Mouse (Mus musculus) CH12.LX (cell line): ENCODE data around the gene Thumpd3. TPM values are rescaled to one million over a fixed set of nuclear protein-coding genes. Genes with fewer than 3 reads are reported as not detected.

Experiments
- DNase-seq: peaks from one replicate; pipeline ENCODE4 v3.0.0-alpha.2; 2013; ENCODE audit errors: extremely low read depth
- H3K27ac ChIP-seq: 2 replicates; pipeline ENCODE4 v1.5.1; 2012; ENCODE audit warnings: low read depth, mild to moderate bottlenecking, control low read depth, moderate library complexity; ENCODE audit not compliant: insufficient read depth
- H3K27me3 ChIP-seq: replicated peaks from 2 replicates; pipeline ENCODE3; 2012; ENCODE audit warnings: inconsistent platforms
- H3K36me3 ChIP-seq, 2 experiments: replicated peaks in 1 of 2; 2 replicates each; pipeline versions ENCODE3 to v1.6.1; 2012; ENCODE audit warnings: inconsistent platforms in 1 of 2, low read length in 1 of 2, mild to moderate bottlenecking in 1 of 2, mixed read lengths in 1 of 2, moderate library complexity in 1 of 2; ENCODE audit not compliant: control insufficient read depth in 1 of 2, insufficient read depth in 1 of 2
- H3K4me1 ChIP-seq, 2 experiments: 2 replicates each; pipeline ENCODE4 v1.6.1; 2012; ENCODE audit warnings: inconsistent platforms in 1 of 2, moderate library complexity in 1 of 2; ENCODE audit not compliant: insufficient read depth in 2 of 2, control insufficient read depth in 1 of 2
- H3K4me2 ChIP-seq: 2 replicates; pipeline ENCODE4 v1.6.1; 2012; ENCODE audit warnings: low read depth, mild to moderate bottlenecking, control low read depth; ENCODE audit not compliant: poor library complexity, insufficient read depth, severe bottlenecking
- H3K4me3 ChIP-seq, 3 experiments: fragments of 150-350 bp in 1 of 3; sonication (generic) in 1 of 3; replicated peaks in 1 of 3; 2 replicates each; pipeline versions ENCODE3 to v1.5.1; 2011 to 2012; ENCODE audit warnings: low read depth in 2 of 3, low read length in 2 of 3, mild to moderate bottlenecking in 2 of 3, moderate library complexity in 2 of 3, control low read depth in 1 of 3, improper control_type of control experiment in 1 of 3, inconsistent platforms in 1 of 3, mixed read lengths in 1 of 3; ENCODE audit not compliant: poor library complexity in 1 of 3
- H3K79me2 ChIP-seq: replicated peaks from 2 replicates; pipeline ENCODE4 v1.6.1; 2012; ENCODE audit warnings: mild to moderate bottlenecking, moderate library complexity; ENCODE audit not compliant: control insufficient read depth, poor library complexity, insufficient read depth, severe bottlenecking; ENCODE audit errors: extremely low read depth
- H3K9ac ChIP-seq: 2 replicates; pipeline ENCODE4 v1.6.1; 2012; ENCODE audit warnings: low read depth, mild to moderate bottlenecking, control low read depth, moderate library complexity; ENCODE audit not compliant: insufficient read depth
- H3K9me3 ChIP-seq: replicated peaks from 2 replicates; pipeline ENCODE3; 2012; ENCODE audit warnings: low read length, inconsistent platforms, mixed read lengths
- BHLHE40 ChIP-seq: IDR thresholded peaks from 2 replicates; pipeline ENCODE4 v1.6.1; 2011; ENCODE audit warnings: mild to moderate bottlenecking, low read depth, low read length, improper control_type of control experiment
- CHD1 ChIP-seq: IDR thresholded peaks from 2 replicates; pipeline ENCODE4 v1.6.1; 2012; ENCODE audit warnings: low read depth, low read length, improper control_type of control experiment, inconsistent platforms
- CHD2 ChIP-seq: IDR thresholded peaks from 2 replicates; pipeline ENCODE4 v1.6.1; 2011; ENCODE audit warnings: low read length, improper control_type of control experiment
- CTCF ChIP-seq, 2 experiments: IDR thresholded peaks in 1 of 2; conservative IDR thresholded peaks in 1 of 2; 2 replicates each; pipeline ENCODE4 v1.5.1; 2011 to 2012; ENCODE audit warnings: low read depth in 2 of 2, low read length in 2 of 2, improper control_type of control experiment in 1 of 2, inconsistent platforms in 1 of 2, mild to moderate bottlenecking in 1 of 2, moderate library complexity in 1 of 2
- E2F4 ChIP-seq: IDR thresholded peaks from 2 replicates; pipeline ENCODE4 v1.6.1; 2011; ENCODE audit warnings: low read depth, low read length, improper control_type of control experiment; ENCODE audit not compliant: insufficient replicate concordance
- ELF1 ChIP-seq: IDR thresholded peaks from 2 replicates; pipeline ENCODE4 v1.6.1; 2014; ENCODE audit warnings: low read depth, mild to moderate bottlenecking, inconsistent platforms, low read length, improper control_type of control experiment
- EP300 ChIP-seq: IDR thresholded peaks from 2 replicates; pipeline ENCODE4 v1.6.1; 2011; ENCODE audit warnings: low read length, improper control_type of control experiment
- ETS1 ChIP-seq: conservative IDR thresholded peaks from 2 replicates; pipeline ENCODE4 v1.6.1; 2012; ENCODE audit warnings: low read depth, mild to moderate bottlenecking, inconsistent platforms, low read length, improper control_type of control experiment, moderate library complexity
- GABPA ChIP-seq: IDR thresholded peaks from 2 replicates; pipeline ENCODE4 v1.6.1; 2012; ENCODE audit warnings: low read depth, low read length, improper control_type of control experiment, inconsistent platforms; ENCODE audit not compliant: insufficient replicate concordance
- HCFC1 ChIP-seq: IDR thresholded peaks from 2 replicates; pipeline ENCODE4 v1.6.1; 2012; ENCODE audit warnings: low read depth, mild to moderate bottlenecking, inconsistent platforms, low read length, improper control_type of control experiment
- IRF4 ChIP-seq: IDR thresholded peaks from 2 replicates; pipeline ENCODE4 v1.6.1; 2014; ENCODE audit warnings: low read depth, mild to moderate bottlenecking, inconsistent platforms, low read length, improper control_type of control experiment
- JUND ChIP-seq: conservative IDR thresholded peaks from 2 replicates; pipeline ENCODE4 v1.6.1; 2011; ENCODE audit warnings: low read depth, low read length, improper control_type of control experiment
- KAT2A ChIP-seq: IDR thresholded peaks from 2 replicates; pipeline ENCODE4 v1.6.1; 2012; ENCODE audit warnings: low read length, improper control_type of control experiment, inconsistent platforms; ENCODE audit not compliant: insufficient replicate concordance
- MAFK ChIP-seq: IDR thresholded peaks from 2 replicates; pipeline ENCODE4 v1.6.1; 2011; ENCODE audit warnings: low read length, improper control_type of control experiment; ENCODE audit not compliant: insufficient replicate concordance
- MAX ChIP-seq: IDR thresholded peaks from 2 replicates; pipeline ENCODE4 v1.6.1; 2011; ENCODE audit warnings: low read length, improper control_type of control experiment
- MAZ ChIP-seq: IDR thresholded peaks from 2 replicates; pipeline ENCODE4 v1.6.1; 2012; ENCODE audit warnings: low read depth, mild to moderate bottlenecking, inconsistent platforms, low read length, improper control_type of control experiment, moderate library complexity
- MEF2A ChIP-seq: IDR thresholded peaks from 2 replicates; pipeline ENCODE4 v1.6.1; 2014; ENCODE audit warnings: low read depth, mild to moderate bottlenecking, inconsistent platforms, low read length, improper control_type of control experiment, borderline replicate concordance
- MXI1 ChIP-seq: IDR thresholded peaks from 2 replicates; pipeline ENCODE4 v1.6.1; 2011; ENCODE audit warnings: mild to moderate bottlenecking, low read depth, low read length, improper control_type of control experiment
- MYC ChIP-seq: IDR thresholded peaks from 2 replicates; pipeline ENCODE4 v1.6.1; 2011; ENCODE audit warnings: low read depth, mild to moderate bottlenecking, improper control_type of control experiment, low read length
- NELFE ChIP-seq: IDR thresholded peaks from 2 replicates; pipeline ENCODE4 v1.6.1; 2011; ENCODE audit warnings: low read depth, low read length, improper control_type of control experiment
- NRF1 ChIP-seq: IDR thresholded peaks from 2 replicates; pipeline ENCODE4 v1.6.1; 2014; ENCODE audit warnings: low read depth, mild to moderate bottlenecking, inconsistent platforms, low read length, improper control_type of control experiment, moderate library complexity
- PAX5 ChIP-seq: IDR thresholded peaks from 2 replicates; pipeline ENCODE4 v1.6.1; 2012; ENCODE audit warnings: low read length, inconsistent platforms, mixed read lengths
- POLR2A ChIP-seq: IDR thresholded peaks from 2 replicates; pipeline ENCODE4 v1.6.1; 2011; ENCODE audit warnings: low read depth, mild to moderate bottlenecking, improper control_type of control experiment, low read length
- POLR2AphosphoS2 ChIP-seq: IDR thresholded peaks from 2 replicates; pipeline ENCODE4 v1.6.1; 2011; ENCODE audit warnings: low read depth, low read length, improper control_type of control experiment
- RAD21 ChIP-seq: IDR thresholded peaks from 2 replicates; pipeline ENCODE4 v1.6.1; 2011; ENCODE audit warnings: low read depth, mild to moderate bottlenecking, low read length, improper control_type of control experiment, moderate library complexity
- RCOR1 ChIP-seq: conservative IDR thresholded peaks from 2 replicates; pipeline ENCODE4 v1.6.1; 2012; ENCODE audit warnings: low read depth, mild to moderate bottlenecking, inconsistent platforms, low read length, improper control_type of control experiment
- SIN3A ChIP-seq: IDR thresholded peaks from 2 replicates; pipeline ENCODE4 v1.6.1; 2012; ENCODE audit warnings: low read length, improper control_type of control experiment, inconsistent platforms
- SMC3 ChIP-seq: IDR thresholded peaks from 2 replicates; pipeline ENCODE4 v1.6.1; 2011; ENCODE audit warnings: low read depth, low read length, improper control_type of control experiment
- TBP ChIP-seq: conservative IDR thresholded peaks from 2 replicates; pipeline ENCODE4 v1.6.1; 2011; ENCODE audit warnings: low read depth, low read length, improper control_type of control experiment
- TCF12 ChIP-seq: IDR thresholded peaks from 2 replicates; pipeline ENCODE4 v1.6.1; 2014; ENCODE audit warnings: low read depth, mild to moderate bottlenecking, inconsistent platforms, low read length, improper control_type of control experiment
- UBTF ChIP-seq: IDR thresholded peaks from 2 replicates; pipeline ENCODE4 v1.6.1; 2012; ENCODE audit warnings: low read depth, mild to moderate bottlenecking, inconsistent platforms, low read length, improper control_type of control experiment, moderate library complexity
- USF1 ChIP-seq: IDR thresholded peaks from 2 replicates; pipeline ENCODE4 v1.6.1; 2014; ENCODE audit warnings: low read depth, mild to moderate bottlenecking, inconsistent platforms, low read length, improper control_type of control experiment
- USF2 ChIP-seq: conservative IDR thresholded peaks from 2 replicates; pipeline ENCODE4 v1.6.1; 2011; ENCODE audit warnings: low read depth, low read length, improper control_type of control experiment
- ZC3H11A ChIP-seq: IDR thresholded peaks from 2 replicates; pipeline ENCODE4 v1.6.1; 2012; ENCODE audit warnings: low read depth, mild to moderate bottlenecking, inconsistent platforms, low read length, improper control_type of control experiment
- ZKSCAN1 ChIP-seq: IDR thresholded peaks from 2 replicates; pipeline ENCODE4 v1.6.1; 2012; ENCODE audit warnings: low read depth, inconsistent platforms, low read length, improper control_type of control experiment, borderline replicate concordance
- ZMIZ1 ChIP-seq: IDR thresholded peaks from 2 replicates; pipeline ENCODE4 v1.6.1; 2012; ENCODE audit warnings: low read depth, mild to moderate bottlenecking, inconsistent platforms, low read length, improper control_type of control experiment
- ZNF384 ChIP-seq: IDR thresholded peaks from 2 replicates; pipeline ENCODE4 v1.6.1; 2012; ENCODE audit warnings: low read depth, low read length, improper control_type of control experiment, inconsistent platforms
- dilution Hi-C: fragments of 300-500 bp; cut with MboI; formaldehyde crosslinking; loops from 2 replicates; pipeline ENCODE4 v1.14.3; 2020; ENCODE audit warnings: low sequenced_read_pairs; ENCODE audit not compliant: extremely low pct_unique_long_range_greater_than_20kb, extremely low pct_ligation_motif_present
- in situ Hi-C: fragments of 300-500 bp; cut with MboI; formaldehyde crosslinking; loops from 3 replicates; pipeline ENCODE4 v1.14.3; 2019; ENCODE audit warnings: low sequenced_read_pairs, low pct_ligation_motif_present, low pct_unique_long_range_greater_than_20kb, mixed read lengths
- polyA plus RNA-seq: library from polyadenylated mRNA; unstranded; fragments of >175 nt; gene quantifications from 2 replicates; pipeline ENCODE4 v1.2.1, GENCODE M21; 2012; ENCODE audit warnings: low read depth; ENCODE audit not compliant: insufficient read length
- total RNA-seq, 2 experiments: library from RNA; depleted of rRNA; stranded (reverse); fragments of 300-350 nt in 1 of 2; fragments of >200 nt in 1 of 2; gene quantifications; 2 replicates each; pipeline ENCODE4 v1.2.3; 2012 to 2014

The Thumpd3 gene
- total RNA-seq (2012; rRNA removed) (37.1 and 43.4 TPM in 2 replicates), total RNA-seq (2014; rRNA removed) (78.1 and 89.0 TPM in 2 replicates), polyA plus RNA-seq (66.2 and 69.3 TPM in 2 replicates)

DNA sequence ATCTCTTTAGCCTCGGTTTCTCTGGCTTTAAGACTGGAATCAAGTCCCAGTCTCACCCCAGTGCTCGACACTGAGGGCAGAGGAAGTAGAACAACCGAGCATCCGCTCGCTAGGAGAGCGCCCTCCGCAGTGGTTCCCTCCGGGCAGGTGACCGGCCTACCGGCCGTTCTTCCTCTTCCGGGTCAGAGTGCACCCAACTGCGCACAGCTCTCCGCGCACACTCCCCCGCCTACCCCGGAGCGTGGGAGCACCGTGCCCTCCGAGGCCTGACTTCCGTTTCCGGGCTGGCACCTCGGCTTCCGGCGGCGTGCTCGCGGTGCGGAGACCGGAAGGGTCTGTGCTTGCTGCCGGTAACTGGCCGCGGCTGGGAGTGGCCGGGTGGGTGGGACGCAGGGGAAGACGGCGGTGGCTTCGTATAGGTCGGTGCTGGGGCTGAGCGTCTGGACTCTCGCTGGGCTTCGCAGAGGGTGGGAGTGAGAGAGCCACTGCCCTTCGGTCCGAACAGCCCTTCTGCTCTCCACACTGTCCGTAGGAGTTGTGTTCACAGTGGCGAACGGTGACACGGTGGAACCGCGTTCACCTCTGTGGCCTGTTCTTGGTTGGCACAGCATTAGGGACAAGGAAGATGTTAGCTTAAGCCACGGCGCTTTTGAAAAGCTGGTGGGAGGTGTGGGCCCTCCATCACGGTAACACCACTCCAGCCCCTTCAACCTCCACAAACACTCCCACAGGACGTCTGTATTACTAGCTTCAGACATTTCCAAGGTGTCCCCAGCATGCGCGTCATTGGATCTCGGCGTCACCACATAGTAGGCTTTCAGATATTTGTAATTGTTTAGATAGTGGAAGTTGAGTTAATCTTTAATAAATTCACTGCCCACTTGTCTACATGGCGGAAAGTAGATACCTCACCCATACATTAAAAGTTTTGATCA, at the start of gene Thumpd3:
Gene Thumpd3, plus strand, starts transcription at position 185 of the 935 bp plus-strand sequence.
- Histone ChIP-seq H3K27me3 (no peaks in the 10 kb centered on the region), H3K27ac (peak within 1 kb of the TSS; percentile 93), H3K4me2 (peak within 1 kb of the TSS; percentile 94), H3K4me3 (peak within 1 kb of the TSS; percentile 89 to 98 (median 89)), H3K4me1 (peaks cover 3 to 30% of the 10 kb centered on the region in 2 experiments; a peak in 3 of 4 replicates), H3K9ac (peak within 1 kb of the TSS; percentile 99), H3K36me3 (peaks cover 10 to 28% of the 10 kb centered on the region in 2 experiments), H3K9me3 (no peaks in the 10 kb centered on the region), H3K79me2 (peaks cover 31% of the 10 kb centered on the region)
- peak; percentile 97 for DNase-seq
- in situ Hi-C loops, result loop anchor here (10.0 kb wide), 1 partner anchor 258 kb away; the partner anchor contains the start of gene Brpf1
- dilution Hi-C loops, result no loop called here
- TF ChIP-seq HCFC1 (peak; percentile 98), E2F4 (peak; percentile 36; the same call in 1 of the 2 replicates), RCOR1 (peak; percentile 87), CTCF (conservative IDR thresholded peaks at IDR 0.05 in 1 of 2, IDR thresholded peaks at IDR 0.05 in 1 of 2; ENCODE audit: low read depth in 2 of 2, low read length in 2 of 2) (no peak; a peak in 1 of 4 replicates), JUND (0 out of 2 replicates have a peak, but pooled peaks have one; percentile 25), EP300 (no peak), ZNF384 (no peak), MAZ (peak; percentile 94), ZMIZ1 (peak; percentile 98), CHD2 (peak; percentile 96), POLR2AphosphoS2 (peak; percentile 96), ZKSCAN1 (no peak), MYC (peak; percentile 96), TBP (peak; percentile 94), CHD1 (no peak), SMC3 (no peak), PAX5 (no peak), IRF4 (peak; percentile 78; the same call in 1 of the 2 replicates), GABPA (no peak; the same call in 1 of the 2 replicates), ZC3H11A (no peak), USF1 (peak; percentile 86), KAT2A (peak; percentile 96), UBTF (peak; percentile 70; the same call in 1 of the 2 replicates), USF2 (peak; percentile 54), NELFE (peak; percentile 98), SIN3A (peak; percentile 95), TCF12 (peak; percentile 94), NRF1 (peak; percentile 96), BHLHE40 (peak; percentile 87), ELF1 (peak; percentile 97), MEF2A (peak; percentile 78), MAX (peak; percentile 90; the same call in 1 of the 2 replicates), MXI1 (peak; percentile 92), RAD21 (no peak), ETS1 (peak; percentile 45; the same call in 1 of the 2 replicates), MAFK (0 out of 2 replicates have a peak, but pooled peaks have one; percentile 2), POLR2A (peak; percentile 97)
